Mouse (Mus musculus): Measurements from ENCODE around the gene Slc25a36. TPM values are rescaled to one million over a fixed set of nuclear protein-coding genes. Genes with fewer than 3 reads are reported as not detected.

Slc25a36 gene
- total RNA-seq (2021), result 10 to 100 TPM; 41.0 to 42.9 TPM
- long read RNA-seq, experiment 1, full-length matches to known transcripts, result 17 of 20 reads
- long read RNA-seq, experiment 1, partial matches to known transcripts, result 0 of 20 reads
- long read RNA-seq, experiment 1, other reads (novel, unspliced or antisense), result 3 of 20 reads
- long read RNA-seq, experiment 2, full-length matches to known transcripts, result 15 of 23 reads
- long read RNA-seq, experiment 2, partial matches to known transcripts, result 0 of 23 reads
- long read RNA-seq, experiment 2, other reads (novel, unspliced or antisense), result 8 of 23 reads

DNA sequence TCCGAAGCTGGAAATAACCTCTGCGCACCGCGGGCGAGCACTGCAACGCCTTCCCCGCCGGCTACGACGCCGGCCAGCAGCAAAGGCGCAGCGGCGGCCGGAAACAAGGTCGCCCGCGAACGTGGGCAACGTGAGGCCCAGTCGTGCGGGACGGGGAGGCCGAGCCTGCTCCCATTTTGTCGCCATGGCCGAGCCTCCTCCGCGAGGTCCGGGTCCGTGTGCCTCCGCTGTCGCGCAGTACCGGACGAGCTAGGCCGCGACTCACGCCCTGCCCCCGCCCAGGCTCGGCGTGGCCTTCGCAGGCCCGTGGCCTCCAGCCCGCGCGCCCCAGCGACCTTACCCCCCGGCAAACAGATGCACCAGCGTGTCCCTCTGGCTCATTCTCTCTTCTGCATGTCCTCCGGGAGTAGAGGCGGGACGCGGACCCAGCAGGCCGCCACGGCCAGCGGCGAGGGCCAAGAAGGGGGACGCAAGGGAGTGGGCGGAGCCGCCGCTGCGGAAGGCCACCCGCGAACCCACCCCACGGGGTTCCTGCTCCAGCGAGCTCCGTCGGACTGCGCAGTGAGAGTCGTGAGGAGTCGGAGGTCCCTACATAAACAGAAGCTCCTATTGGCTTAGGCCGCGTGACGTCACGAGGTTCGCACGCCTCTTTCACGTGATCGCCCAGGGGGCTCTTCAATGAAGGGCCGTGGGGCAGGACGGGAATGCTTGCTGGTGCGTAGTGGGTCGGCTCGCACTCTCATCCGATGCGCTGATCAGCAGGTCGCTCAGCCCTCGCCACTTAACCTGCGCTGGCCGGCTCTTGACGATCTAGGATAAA lies at the start of gene Slc25a36:
Slc25a36 (minus strand) TSS at position 587 of the 820 bp plus-strand sequence.
- intact Hi-C loops (cut with DNase I), result no loop called here
- DNase-seq, result peak; percentile 96

- intact Hi-C loops (cut with DNase I), result no loop called here
- DNase-seq, result no peak
Observed at GRCm38 (mm10) chr9:97158412-97158811, 47.5 kb upstream of the Slc25a36 start.

GRCm38 (mm10) chr9:97155981-97156380 lies 45.0 kb upstream of the Slc25a36 start:
- peak in 1 of 2 experiments; percentile 18 for DNase-seq
- intact Hi-C loops (cut with DNase I), result no loop called here

DNA sequence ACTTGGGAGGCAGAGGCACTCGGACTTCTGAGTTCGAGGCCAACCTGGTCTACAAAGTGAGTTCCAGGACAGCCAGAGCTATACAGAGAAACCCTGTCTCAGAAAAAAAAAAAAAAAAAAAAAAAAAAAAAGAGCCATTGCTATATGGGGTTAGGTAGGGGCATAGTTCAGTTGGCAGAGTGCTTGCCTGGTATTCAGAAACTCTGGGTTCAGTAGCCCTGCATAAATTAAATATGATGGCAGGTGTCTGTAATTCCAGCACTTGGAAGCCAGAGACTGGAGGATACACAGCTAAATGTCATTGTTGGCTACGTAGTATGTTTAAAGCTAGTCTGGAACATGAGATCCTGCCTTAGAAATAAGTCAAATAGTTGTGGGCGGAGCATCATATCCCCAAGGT lies 44.0 kb upstream of the Slc25a36 start:
- no peak for DNase-seq
- intact Hi-C loops (cut with DNase I), result no loop called here

DNA sequence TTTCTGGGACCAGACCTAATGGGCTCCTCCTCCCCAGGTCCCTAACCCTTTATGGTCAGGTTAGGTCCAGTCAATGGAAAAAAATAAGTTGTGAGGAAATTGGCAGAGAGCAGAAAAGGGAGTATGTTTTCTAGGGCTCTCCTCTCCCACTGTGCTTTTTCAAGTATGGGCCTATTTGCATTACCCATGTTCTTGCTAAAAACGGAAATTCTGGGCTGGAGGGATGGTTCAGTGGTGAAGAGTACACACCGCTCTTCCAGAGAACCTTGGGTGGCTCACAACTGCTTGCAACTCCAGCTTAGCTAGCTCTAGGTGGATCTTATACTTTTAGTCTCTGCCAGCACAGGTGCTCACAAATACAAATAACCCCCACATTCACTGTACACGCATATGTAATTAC lies 42.0 kb upstream of the Slc25a36 start:
- intact Hi-C loops (cut with DNase I), result no loop called here
- no peak for DNase-seq

DNA sequence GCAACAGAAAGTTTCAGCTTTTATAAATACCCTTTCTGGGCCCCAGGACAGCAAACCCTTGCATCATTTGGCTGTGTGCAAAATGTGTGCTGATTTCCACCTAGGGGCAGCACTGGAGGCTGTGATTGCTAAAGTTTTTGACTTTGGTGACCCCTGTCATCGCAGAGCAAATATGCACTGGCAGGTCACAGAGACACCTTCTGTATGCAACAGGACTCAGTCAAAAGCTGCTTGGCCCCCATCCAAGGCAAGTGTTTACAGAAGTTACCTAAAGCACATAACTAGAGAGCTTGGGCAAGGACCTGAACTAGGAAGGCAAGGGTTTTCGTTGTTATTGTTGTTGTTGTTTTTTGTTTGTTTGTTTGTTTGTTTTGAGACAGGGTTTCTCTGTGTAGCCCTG lies 36.3 kb upstream of the Slc25a36 start:
- DNase-seq, result no peak
- intact Hi-C loops (cut with DNase I), result no loop called here

DNA sequence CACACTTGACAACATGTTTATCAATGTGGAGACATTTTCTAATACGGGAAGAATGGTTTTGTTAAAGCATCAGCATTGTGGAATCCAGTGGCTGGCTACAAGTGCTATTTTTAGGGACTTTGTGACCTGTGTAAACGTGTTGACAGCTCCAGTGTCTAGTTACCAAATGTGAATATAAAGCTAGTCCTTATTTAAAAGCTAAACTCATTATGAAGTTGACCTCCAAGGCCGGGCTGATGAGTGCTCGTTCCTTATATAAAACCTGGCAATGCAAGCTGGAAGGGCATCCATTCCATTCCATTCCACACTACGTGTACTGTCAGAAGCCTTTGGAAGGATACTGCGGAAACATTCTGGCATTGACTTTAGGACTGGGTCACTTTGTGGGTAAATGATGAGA lies 34.4 kb upstream of the Slc25a36 start:
- intact Hi-C loops (cut with DNase I), result no loop called here
- DNase-seq, result peak in 1 of 2 experiments; percentile 16

- no peak for DNase-seq
- intact Hi-C loops (cut with DNase I), result no loop called here
Observed at GRCm38 (mm10) chr9:97143416-97143815, 32.5 kb upstream of the Slc25a36 start.

- intact Hi-C loops (cut with DNase I), result no loop called here
- DNase-seq, result no peak
Observed at GRCm38 (mm10) chr9:97142558-97142957, 31.6 kb upstream of the Slc25a36 start.

- intact Hi-C loops (cut with DNase I), result no loop called here
- no peak for DNase-seq
Observed at GRCm38 (mm10) chr9:97141723-97142122, 30.8 kb upstream of the Slc25a36 start.

DNA sequence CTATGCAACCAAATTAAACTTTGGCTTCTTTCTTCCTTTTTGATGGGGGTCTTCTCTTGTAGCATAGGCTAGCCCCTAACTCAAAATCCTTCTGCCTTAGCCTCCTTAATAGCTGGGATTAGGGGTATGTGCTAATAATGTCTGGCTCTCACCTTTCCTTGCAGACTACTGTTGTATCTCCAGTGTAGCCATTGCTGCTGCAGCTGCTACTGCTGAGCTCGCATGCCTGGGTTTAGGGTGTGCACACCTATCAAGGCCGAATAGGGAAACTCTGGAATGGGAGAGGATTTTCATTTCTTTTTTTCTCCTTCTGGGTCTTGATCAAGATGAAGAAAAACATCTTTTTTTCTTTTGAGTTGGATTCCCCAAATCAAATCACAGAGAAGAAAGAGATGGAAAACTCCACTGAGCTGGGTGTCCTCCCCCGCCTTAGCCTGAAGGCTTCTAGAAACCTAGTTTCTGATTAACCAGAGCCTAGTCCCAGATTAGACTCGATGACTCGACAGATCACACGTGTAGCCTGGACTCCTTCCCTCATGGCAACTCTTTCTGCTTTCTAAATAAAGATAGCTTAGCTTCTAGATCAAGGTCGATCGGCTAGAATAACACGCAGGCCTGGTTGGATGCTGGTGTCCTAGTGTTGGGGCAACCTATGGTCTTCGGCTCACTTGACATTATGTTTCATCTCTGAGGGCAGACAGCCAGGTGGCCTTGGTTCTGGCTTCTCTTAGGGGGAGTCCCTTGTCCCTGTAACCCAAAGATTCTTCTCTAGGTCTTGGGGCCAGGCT lies 29.4 kb upstream of the Slc25a36 start:
- DNase-seq, result no peak
- intact Hi-C loops (cut with DNase I), result no loop called here

- DNase-seq, result no peak
- intact Hi-C loops (cut with DNase I), result no loop called here
Observed at GRCm38 (mm10) chr9:97137678-97138077, 26.7 kb upstream of the Slc25a36 start.

GRCm38 (mm10) chr9:97137116-97137515 lies 26.2 kb upstream of the Slc25a36 start:
- intact Hi-C loops (cut with DNase I), result no loop called here
- DNase-seq, result no peak

DNA sequence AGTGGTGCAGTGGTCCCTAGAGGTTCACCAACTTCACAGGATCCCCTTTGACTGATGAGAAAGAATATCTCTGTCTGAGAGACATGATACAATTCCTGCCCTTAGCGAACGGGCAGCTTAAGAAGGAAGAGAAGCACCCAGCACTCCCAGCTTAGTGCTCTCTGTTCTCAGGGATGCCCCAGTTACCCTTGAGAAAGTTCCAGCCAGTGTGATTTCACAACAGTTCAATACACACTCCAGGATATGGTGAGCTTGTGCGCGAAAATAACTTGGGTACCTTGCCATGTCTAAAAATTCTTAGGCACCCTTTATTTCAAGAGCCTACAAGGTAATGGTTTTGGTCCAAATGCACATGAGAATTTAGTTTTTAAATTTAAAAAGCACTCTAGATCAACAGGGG lies 24.9 kb upstream of the Slc25a36 start:
- DNase-seq, result no peak
- intact Hi-C loops (cut with DNase I), result no loop called here

GRCm38 (mm10) chr9:97133178-97133577 lies 22.2 kb upstream of the Slc25a36 start:
- peak in 1 of 2 experiments; percentile 14 for DNase-seq
- intact Hi-C loops (cut with DNase I), result no loop called here

- no peak for DNase-seq
- intact Hi-C loops (cut with DNase I), result no loop called here
Observed at GRCm38 (mm10) chr9:97130001-97130400, 19.0 kb upstream of the Slc25a36 start.

- no peak for DNase-seq
- intact Hi-C loops (cut with DNase I), result no loop called here
Observed at GRCm38 (mm10) chr9:97123934-97124692, 13.2 kb upstream of the Slc25a36 start.

GRCm38 (mm10) chr9:97121432-97121831 lies 10.5 kb upstream of the Slc25a36 start:
- DNase-seq, result no peak
- intact Hi-C loops (cut with DNase I), result no loop called here

DNA sequence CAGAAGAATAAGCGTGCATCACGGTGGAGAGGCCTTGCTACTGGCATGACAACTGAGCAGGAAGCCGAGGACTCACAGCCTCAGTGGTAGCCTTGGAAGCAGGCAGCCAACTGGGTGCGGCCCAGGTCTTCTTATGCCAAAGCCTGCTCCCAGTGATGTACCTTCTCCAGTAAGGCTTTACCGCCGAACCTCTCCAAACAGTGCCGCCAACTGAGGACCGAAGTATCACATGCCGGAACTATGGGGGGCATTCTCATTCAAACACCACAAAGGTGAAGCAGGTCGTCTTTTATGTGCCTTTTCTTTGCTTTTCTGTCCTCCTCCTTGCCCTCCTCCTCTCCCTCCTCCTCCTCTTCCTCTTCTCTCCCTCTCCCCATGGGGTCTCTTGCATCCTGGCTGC lies 3.3 kb upstream of the Slc25a36 start:
- no peak for DNase-seq
- intact Hi-C loops (cut with DNase I), result no loop called here

DNA sequence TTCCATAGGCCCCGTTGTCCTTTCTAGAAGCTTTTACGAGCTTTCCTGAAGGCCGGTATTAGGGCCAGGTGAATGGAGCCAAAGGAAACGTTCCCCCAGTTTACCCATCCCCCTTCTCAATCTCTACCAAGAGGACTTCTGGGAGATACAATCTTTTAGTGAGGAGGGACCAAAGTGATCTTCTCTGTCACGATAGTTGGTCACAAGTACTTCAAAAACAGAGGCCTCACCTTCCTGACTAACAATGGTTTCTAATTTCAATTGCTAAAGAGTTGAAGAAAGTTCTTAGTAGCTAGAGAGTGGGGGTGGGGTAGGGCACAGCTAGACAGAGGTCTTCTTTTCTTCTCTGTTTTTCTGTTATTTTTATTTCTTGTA lies 2.6 kb upstream of the Slc25a36 start:
- intact Hi-C loops (cut with DNase I), result no loop called here
- DNase-seq, result no peak
